Mouse (Mus musculus): Measurements from ENCODE around the gene Plppr2.
A peak's percentile ranks its signal among the peaks of the same experiment; 100 is the strongest.

Gene Plppr2

DNA sequence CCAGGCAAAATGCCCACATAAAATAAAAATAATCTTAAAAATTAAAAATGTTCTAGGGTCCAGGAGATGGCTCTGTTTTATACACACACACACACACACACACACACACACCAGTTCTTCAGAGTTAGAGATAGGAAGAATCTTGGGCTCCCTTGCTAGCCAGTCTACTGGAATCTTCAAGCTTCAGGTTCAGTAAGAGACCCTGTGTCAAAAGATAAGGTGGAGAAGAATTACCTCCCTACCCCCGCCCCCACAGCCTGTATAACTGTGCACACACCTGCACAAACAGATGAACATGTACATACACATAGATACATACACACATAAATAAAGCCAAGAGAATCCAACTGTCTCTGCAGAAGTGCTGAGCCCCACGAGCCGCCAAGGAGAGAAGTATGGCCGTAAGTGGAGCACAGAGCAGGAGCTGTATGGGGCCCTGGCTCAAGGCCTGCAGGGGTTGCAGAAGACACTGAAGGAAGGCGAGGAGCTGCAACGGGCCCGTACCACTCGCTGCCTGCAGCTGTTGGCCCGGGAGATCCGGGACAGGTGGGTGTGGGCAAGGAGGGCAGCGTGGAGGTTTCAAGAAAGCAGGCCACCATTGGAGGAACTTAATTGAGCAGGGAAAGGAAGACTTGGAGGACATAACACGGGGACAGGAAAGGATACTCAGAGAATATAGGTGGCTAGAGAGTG is 4.2 kb upstream of the Plppr2 start:
- no peak for DNase-seq (ENCODE audit: low spot score in 2 of 2)

DNA sequence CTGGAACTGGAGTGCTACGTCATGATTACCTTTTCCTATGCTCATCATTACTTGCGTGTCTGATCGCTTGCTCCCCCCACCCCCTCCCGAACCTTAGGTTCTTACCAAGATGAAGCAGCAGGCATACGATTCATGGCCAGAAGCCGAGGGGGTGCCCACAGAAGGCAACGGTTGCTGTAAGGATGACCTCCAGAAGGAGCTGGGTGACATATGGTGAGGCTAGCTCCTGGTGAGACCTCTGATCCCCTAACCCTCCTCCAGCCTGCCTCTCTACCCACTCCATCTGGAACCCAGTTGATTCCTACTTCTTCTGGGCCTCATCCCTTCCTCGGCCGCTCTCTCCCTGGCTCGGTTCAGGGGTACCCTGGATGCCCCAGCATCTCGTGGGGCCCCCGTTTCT is 2.8 kb upstream of the Plppr2 start:
- DNase-seq (ENCODE audit: low spot score in 2 of 2), result no peak

DNA sequence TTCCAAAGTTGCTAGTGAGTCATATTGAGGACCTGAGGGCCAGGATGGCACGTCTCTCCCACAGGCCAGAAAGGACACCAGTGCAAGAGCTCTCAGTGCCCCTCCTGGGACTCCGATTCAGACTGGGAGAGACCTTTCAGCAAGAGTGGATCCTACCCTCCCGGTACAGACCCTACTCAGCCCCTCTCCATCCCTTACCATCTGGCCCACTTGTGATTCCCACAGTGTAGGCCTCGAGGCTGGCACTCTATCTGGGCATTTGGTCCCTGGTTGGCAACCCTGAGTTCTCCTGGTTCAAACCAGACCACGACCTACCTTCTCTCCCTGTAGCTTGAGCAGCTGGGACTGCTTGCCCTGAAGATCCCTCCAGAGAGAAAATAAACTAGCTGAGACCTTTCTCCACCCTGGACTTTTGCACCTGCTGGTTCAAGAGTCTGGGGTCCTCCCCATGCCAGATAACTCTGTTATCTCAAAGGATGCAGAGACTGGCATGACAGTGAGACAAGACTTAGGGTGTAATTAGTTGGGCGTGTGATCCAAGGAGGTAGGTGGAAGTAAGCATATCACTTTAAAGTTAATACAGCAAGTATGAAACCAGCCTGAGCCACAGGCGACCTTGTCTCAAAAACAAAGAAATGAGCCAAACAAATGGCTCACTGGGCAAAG is 1.2 kb upstream of the Plppr2 start:
- DNase-seq (ENCODE audit: low spot score in 2 of 2), result no peak

DNA sequence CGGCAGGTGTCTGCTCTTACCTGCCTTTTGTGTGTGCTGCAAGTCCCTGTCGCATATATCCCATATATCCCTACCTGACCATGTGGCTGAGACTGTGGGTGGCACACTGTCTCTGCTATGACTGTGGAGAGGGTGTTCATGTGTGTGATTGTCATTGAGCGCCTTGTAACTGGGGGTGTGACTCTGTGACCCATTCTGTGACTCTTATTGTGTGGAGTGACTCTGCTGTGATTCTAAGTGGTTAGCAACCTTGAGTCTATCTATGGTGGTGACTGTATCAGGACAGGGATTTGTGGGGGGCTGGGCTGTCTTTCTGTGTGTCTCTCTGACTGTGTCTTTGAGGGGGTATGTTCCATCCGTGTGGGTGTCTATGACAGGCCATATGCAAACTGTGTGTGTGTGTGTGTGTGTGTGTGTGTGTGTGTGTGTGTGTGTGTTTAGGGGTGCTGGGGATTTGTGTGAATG is 910 bp downstream of the Plppr2 start:
- DNase-seq (ENCODE audit: low spot score in 2 of 2), result no peak

DNA sequence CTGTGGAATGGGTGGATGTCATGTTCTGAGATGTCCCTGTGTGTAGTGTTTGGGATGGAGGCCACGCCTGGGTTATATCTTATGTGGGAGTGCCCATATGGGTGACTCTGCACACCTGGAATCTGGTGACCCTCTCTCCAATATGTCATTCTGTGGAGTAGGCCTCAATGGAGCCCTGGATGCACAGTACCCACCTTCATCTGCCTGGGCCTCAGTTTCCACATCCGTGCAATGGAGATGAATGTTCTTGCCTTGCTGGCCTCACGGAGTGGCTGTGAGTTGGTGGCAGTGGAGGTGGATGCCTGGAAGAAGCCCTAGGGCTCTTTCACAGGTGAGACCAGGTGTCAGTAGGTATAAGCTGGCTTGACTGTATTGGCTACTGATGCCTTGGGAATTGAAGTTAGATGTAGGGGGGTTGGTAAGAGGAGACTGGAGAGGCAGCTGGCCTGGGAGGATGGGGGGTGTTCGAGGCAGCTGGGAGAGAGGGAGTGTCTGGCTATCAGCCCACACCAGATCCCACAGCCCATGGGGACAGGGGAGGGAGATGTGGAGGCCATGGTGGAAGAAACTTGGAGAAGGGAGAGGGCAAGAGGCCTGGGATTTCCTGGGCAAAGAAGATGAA is 1.5 kb downstream of the Plppr2 start:
- no peak for DNase-seq (ENCODE audit: low spot score in 2 of 2)

DNA sequence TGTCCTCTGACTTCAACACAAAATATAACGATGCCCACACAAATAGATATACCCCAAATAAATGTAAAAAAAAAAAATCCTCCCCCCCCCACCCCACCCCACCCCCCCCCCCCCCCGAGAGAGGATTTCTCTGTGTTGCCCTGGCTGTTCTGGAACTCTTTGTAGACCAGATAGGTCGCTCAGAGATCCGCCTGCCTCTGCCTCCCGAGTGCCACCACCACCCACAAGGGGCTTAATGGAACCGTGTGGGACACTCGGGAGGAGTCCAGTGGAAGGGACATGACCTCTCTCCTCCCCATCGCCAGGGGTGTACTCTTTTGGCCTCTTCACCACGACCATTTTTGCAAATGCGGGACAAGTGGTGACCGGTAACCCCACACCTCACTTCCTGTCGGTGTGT is 6.2 kb downstream of the Plppr2 start:
- no peak for DNase-seq (ENCODE audit: low spot score in 2 of 2)

DNA sequence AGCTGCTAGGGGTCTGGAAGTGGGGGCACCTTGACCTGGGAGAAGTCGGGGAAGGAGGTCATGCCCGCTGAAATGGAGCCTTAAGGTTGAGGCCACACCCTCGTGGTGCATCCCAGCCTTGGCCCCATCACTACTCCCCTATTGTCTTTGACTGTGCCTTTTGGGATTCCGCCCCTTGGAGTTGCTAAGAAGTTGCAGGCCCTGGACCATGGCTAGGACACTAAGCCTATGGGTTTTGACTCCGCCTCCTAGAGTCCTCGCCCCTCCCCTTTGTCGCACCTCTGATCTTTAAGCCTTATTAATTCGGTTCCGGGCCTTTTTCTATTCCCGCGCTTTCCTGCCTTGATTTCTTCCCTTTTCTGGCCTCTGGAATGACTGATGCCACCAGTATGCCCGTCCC is 6.8 kb downstream of the Plppr2 start:
- no peak for DNase-seq (ENCODE audit: low spot score in 2 of 2)

DNA sequence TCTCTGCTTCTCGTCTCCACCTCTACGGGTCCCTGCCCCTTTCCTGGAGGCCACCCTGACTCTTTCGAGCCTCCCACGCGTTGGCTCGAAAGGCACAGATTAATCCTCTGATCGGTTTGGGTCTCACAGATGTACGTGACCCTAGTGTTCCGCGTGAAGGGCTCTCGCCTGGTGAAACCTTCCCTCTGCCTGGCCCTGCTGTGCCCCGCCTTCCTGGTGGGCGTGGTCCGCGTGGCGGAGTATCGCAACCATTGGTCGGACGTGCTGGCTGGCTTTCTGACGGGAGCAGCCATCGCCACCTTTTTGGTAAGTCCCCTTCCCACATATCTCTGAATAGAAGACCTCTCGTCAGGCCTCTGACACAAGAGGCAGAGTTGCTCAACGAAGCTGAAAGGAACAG is 7.4 kb downstream of the Plppr2 start:
- DNase-seq (ENCODE audit: low spot score in 2 of 2), result no peak

DNA sequence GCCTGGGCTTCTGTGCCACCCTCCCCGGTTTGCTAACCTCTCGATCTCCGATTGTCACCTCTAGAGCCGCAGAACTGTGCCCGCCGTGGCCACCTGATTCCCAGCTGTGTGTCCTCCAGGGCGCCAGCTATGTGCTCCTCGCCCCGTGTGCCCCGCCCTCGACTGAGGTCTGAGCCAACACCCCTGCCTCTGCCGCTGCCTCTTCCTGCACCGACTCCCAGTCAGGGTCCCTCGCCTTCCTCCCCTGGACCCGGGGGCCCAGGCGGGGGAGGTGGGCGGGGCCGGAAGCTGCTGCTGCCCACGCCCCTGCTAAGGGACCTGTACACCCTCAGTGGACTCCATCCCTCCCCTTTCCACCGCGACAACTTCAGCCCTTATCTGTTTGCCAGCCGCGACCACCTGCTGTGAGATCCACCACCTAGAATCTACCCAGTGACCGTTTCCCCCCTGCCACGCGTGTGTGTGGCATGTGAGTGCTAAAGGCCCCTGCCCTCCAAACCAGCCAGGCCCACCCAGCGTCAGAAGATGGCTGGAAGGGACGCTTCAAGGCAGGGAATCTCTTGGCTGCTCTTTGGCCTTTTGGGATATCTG is 10.8 kb downstream of the Plppr2 start:
- DNase-seq (ENCODE audit: low spot score in 2 of 2), result no peak

DNA sequence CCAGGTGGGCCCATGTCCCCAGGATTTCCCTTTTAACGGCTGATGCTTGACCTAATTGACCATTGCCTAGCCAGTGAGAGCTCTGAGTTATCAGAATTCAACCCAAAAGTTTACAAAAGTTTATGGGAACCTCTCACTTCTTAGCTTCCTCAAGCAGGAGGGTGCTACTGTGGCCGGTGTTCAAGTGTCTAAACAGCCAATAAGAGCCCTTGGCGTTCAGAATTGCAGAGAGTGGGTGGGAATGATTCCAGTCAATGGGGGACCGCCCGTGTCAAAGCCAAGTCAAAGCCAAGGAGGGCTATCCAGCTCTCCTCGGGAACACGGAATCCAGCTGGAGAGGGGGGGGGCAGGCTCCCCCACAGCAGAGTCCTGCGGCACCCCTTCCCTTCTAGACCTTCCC is 11.3 kb downstream of the Plppr2 start:
- no peak for DNase-seq (ENCODE audit: low spot score in 2 of 2)

DNA sequence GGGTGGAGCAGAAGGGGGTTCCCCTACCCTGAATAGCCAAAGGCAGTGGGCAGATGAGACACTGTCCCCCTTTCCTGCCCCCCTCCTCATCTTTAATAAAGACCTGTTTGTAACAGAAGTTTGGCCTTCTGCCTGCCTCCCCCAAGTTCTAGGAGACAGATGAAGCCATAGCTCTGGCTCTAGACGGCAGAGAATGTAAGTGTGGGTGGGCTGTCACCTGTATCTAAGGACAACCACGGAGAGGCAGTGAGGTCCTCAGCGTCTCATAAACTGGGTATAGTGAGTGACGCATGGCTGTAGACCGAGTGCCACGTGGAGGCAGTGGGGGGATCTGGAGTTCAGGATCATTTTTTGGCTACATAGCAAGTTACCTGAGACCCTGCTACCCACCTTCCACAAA is 12.0 kb downstream of the Plppr2 start:
- DNase-seq (ENCODE audit: low spot score in 2 of 2), result no peak

DNA sequence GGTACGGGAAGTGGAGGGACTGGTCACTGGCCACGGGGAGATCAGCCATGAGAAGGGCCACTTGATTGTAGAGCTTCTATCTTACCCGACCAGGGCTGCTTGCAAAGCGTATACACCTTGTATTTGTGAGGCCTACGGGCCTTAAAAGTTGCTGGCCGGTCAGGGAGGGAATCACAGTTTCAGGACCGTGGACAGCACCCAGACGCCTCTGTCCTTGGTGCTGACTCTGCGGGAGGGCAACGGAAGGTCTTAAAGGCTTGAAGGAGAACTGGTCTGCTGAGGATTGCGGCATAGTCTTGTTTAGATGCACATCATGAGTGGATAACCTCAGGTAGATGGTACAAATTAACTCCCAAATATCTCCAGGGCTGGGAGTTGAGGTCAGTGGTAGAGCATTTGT is 13.5 kb downstream of the Plppr2 start:
- peak in 1 of 2 experiments; percentile 77 for DNase-seq (ENCODE audit: low spot score in 2 of 2)

DNA sequence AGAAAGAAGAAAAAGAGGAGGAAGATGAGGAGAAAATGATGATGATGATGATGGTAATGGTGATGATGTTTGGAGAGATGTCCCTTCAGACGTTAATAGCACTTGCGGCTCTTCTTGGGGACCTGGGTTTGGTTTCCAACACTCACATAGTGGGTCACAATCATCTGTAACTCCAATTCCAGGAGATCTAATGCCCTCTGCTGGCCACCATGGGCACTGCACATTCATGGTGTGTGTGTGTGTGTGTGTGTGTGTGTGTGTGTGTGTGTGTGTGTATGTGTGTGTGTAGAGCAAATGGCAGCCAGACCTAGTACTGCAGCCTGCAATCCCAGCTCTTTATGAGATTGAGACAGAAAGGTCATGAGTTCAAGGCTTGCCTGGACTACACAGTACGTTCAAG is 15.1 kb downstream of the Plppr2 start:
- no peak for DNase-seq (ENCODE audit: low spot score in 2 of 2)

DNA sequence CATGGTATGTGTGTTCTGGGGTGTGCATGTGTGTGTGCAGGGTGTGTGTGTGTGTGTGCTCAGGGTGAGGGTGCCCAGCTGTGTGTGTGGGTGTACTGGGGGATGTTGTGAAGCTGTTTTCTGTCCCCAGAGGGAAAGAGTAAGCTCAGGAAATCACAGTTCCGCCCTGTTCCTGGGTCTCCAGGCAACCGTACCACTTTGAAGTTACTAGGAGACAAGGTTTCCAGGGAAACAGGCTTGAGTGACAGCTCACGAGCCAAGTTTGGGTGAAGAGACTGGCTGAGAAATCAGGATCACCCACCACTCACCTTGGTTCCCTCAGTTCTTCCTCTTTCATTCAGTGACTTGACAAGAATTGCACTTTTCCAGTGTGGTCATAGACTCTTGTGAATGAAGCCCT is 16.8 kb downstream of the Plppr2 start:
- DNase-seq (ENCODE audit: low spot score in 2 of 2), result no peak

DNA sequence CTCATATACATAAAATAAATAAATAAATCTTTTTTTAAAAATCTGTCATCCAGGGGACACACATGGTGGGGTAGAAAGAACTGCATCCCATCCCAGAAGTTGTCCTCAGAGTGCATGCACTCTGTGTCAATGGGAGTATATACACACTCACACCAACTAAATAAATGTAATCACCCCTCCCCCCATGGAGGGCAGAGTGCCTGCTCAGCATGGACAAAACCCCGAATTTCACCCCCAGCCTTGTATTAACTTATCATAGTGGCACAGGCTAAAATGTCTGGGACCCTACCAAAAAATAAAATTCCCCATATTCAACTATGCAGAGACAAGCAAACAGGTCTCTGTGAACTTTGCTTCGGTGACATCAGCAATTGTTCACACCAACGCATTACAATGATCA is 17.8 kb downstream of the Plppr2 start:
- no peak for DNase-seq (ENCODE audit: low spot score in 2 of 2)

DNA sequence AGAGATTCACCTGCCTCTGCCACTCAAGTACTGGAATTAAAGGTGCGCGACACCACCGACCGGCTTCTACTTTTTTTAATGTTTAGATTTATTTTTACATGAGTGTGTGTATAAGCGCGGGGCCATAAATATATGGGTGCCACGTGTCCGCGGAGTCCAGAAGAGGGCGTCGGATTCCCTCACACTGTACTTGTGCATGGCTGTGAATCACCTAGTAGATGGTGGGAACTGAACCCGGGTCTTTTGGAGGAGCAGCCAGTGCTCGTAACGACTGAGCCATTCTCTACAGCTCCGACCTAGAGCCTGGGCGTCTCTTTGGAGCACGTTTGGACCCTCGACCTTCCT is 18.4 kb downstream of the Plppr2 start:
- no peak for DNase-seq (ENCODE audit: low spot score in 2 of 2)

DNA sequence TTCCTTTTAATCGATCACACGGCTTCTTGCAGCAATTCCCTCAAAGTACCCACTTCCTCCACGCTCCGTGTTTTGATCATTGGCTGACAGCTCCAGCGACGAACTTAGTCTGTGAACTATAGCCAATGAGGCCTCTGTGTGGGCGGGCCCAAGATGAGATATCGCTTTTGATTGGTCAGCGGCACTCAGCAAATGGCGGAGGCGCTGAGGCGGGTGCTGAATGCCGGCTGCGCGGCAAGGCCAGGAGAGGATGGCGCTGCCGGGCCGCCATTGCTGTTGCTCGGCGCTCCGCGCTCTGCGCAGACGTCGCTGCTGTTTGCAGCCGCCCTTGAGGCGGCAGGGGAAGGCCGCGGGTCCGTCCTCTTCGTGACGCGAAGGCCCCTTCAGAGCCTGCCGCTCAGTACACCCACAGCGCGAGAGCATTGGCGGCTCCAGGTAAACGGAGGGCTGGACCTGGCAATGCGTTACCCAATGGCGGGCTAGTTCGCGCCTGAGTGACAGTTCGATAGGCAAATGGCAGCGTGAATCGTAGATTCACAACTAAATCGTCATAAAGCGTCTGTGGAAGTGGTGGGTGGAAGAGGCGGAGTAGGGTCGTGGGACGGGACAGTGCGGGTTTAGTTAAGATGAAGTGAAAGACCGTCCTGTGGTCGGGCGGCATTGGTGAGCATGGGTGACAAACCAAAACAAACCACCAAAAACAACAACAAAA is 18.9 kb downstream of the Plppr2 start, which contains the start of gene Swsap1:
Swsap1 (plus strand) TSS at position 186 of the 712 bp plus-strand sequence.
- DNase-seq (ENCODE audit: low spot score in 2 of 2), result peak; percentile 97

DNA sequence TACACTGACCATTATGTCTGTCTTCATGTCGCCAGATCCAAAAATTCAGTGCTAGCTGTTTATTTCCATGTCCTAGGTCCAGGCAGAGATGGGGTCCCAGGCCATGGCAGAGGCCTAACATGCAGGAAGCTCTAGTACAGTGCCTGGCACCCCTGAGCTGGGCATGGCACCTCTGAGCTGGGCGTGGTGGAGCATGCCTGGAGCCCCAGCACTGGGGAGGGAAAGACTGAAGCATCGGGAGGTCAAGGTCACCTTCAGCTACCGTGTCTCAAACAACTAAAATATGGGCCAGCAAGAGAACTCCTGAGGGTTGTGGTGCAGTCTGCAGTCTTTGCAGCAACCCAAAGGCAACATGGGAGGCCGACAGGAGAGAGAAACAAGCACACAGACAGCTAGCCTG is 21.5 kb downstream of the Plppr2 start:
- no peak for DNase-seq (ENCODE audit: low spot score in 2 of 2)

DNA sequence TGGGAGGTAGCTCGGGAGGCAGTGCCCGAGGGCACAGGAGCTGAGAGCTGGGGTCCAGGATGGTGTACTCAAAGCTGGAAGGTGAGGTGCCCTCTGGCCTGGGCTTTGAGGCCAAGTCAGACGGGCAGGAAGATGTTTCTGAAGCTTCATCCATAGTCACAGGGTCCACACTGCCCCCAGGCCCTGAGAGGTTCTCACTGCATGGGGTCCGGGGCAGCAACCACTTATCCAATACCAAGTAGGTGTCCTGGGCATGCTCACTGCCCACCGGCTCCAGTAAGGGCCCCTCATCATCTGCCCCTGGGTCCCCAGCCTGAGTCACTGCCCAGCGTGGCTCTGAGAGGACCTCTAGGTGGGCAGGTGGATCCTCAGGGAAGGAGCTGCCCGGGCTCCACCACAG is 22.4 kb downstream of the Plppr2 start:
- no peak for DNase-seq (ENCODE audit: low spot score in 2 of 2)

DNA sequence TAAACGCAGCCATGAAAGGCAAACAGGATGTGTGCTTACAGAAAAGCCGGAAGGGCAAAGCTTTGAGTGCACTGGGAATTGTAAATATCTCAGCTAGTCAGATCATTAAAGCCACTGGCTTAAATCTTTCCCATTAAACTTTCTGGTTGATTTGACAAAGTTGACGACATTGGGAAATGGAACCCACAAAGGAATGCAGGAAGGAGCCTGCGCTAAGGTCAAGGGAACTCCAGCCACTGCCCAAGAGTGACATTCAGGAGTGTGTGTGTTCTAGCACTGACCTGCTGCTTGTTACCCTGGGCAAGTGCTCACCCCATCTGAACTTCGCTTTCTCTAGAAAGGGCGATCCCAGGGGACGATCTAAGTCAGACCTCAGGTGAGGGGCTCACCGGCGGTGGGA is 23.3 kb downstream of the Plppr2 start:
- DNase-seq (ENCODE audit: low spot score in 2 of 2), result no peak

DNA sequence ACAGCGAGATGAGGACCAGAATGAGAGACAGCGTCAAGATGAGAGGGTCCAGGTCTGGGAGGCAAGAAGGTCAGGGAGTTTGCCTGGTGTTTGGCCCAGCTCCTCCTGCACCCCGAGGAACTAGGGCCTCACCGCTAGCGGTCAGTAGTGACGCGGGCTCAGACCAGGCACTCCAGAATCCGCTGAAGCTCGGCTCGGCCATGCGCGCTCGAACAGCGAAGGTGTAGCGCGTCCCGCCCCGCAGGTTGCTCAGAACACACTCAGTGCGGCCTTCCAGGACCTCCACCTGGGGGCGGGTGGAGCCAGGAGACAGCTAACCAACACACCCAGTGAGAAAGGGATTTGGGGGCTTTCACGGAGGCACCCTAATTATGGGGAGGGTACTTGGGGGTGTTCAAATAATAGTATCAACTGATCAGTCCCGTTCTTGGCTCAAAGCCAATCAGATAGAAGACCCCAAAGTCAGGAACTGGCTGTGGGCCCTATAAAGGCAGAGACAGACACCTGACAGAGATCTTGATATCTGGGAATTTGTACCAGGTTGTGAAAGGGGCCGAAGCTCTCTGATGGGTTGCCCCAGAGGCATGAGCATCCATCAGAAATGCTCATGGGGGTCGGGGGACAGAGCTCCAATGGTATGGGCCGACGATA is 23.9 kb downstream of the Plppr2 start:
- no peak for DNase-seq (ENCODE audit: low spot score in 2 of 2)

Measured in urinary bladder, postnatal 4 days (tissue).